Mouse (Mus musculus): Measurements from ENCODE around the gene 4930467E23Rik. TPM values are rescaled to one million over a fixed set of nuclear protein-coding genes. Genes with fewer than 3 reads are reported as not detected.
"Not testable (repeated sequence)": the region's sequence is repeated elsewhere in the genome, so short reads cannot be mapped to it uniquely, and the experiment has no call there.

The 4930467E23Rik gene
- total and polyA plus RNA-seq, 2 experiments, result 0.09 TPM; not detected in 1

DNA sequence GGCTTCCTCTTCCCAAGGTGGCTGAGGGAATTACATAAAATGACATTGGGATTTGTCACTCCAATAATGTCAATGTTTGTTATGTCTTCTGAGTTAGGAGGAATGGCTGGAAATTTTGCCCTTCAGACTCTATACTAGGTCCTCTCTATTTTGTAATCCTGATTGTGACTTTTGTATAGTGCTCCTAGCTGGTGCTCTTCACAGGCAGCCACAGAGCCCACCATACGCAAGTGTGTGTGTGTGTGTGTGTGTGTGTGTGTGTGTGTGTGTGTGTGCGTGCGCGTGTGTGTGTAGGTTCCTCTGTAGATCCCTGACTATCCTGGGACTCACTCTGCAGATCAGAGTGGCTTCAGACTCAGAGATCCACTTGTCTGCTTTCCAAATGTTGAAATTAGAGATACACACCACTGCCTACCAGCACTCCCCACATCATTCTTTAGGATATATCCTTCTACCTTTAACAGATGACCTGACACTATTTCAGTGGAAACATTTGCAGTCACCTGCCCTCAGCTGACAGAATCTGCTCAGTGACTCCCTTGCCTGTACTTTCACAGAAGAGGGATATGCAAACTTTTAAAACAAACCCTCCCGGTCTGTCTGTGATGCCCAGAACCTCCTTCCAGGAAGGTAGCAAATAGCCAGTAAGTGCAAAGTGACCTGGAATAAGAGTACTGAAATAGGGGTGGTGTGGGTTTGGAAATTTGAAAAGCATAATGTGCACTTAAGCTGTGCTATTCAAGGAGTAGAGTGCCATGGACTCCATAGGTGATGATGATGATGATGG lies 52.1 kb downstream of the 4930467E23Rik start:
- not testable (repeated sequence) for DNase-seq (ENCODE audit: extremely low read depth, low read depth, low spot score); H3K4me1 ChIP-seq (ENCODE audit: control insufficient read depth, insufficient read depth, low read length); H3K27ac ChIP-seq (replicated peaks; ENCODE audit: insufficient read depth, low read depth, low read length); H3K36me3 ChIP-seq (ENCODE audit: control insufficient read depth, insufficient read depth, low read length); H3K4me3 ChIP-seq (ENCODE audit: insufficient read depth, low read depth, low read length); H3K9ac ChIP-seq (ENCODE audit: low read depth, low read length); H3K27me3 ChIP-seq (ENCODE audit: control insufficient read depth, insufficient read depth, low read length); H3K79me2 ChIP-seq (ENCODE audit: control insufficient read depth, insufficient read depth, low read length)
- 88% methylated on average over 5 of the region's 5 CpGs for WGBS

DNA sequence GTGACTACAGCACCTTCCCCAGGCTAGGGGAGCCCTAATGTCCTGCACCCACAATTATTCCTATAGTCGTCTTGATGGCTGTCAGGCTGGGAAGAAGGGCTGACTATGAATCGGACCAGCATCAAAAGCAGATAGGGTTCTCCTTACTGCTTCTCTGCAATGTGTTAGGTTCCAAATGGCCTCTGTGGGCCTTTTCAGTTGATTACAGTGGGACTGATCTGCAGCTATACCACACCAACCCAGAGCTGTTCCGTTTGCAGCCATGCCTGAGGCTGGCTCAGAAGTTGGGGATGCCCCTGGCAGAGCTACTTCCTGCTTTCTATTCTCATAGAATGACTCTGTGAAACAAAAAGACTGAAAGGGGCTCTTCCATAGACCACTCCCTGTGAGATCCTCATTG lies 53.4 kb downstream of the 4930467E23Rik start:
- not testable (repeated sequence) for H3K27me3 ChIP-seq (ENCODE audit: control insufficient read depth, insufficient read depth, low read length); H3K27ac ChIP-seq (replicated peaks; ENCODE audit: insufficient read depth, low read depth, low read length); H3K79me2 ChIP-seq (ENCODE audit: control insufficient read depth, insufficient read depth, low read length); DNase-seq (ENCODE audit: extremely low read depth, low read depth, low spot score); H3K4me1 ChIP-seq (ENCODE audit: control insufficient read depth, insufficient read depth, low read length); H3K9ac ChIP-seq (ENCODE audit: low read depth, low read length); H3K4me3 ChIP-seq (ENCODE audit: insufficient read depth, low read depth, low read length); H3K36me3 ChIP-seq (ENCODE audit: control insufficient read depth, insufficient read depth, low read length)
- 81% methylated on average over 3 of the region's 3 CpGs for WGBS

DNA sequence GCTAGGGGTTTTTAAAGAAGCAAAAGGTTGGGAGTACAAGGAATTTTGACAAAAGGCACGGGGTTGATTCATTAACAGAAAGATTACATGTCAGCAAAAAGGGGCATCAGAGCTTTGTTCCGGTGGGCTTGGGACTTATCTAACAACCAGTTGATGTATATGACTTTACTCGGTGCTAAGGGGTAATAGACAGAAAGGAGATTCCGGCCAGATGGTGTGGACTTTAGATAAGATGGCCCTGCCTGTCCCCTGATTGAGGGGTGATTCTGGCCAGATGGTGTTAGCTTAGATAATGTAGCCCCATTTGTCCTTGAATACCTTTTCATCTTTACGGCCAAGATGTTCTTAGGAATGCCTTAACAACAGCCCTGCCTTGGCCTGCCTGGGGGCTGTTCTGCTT lies 54.5 kb downstream of the 4930467E23Rik start:
- not testable (repeated sequence) for H3K27me3 ChIP-seq (ENCODE audit: control insufficient read depth, insufficient read depth, low read length); H3K4me1 ChIP-seq (ENCODE audit: control insufficient read depth, insufficient read depth, low read length); DNase-seq (ENCODE audit: extremely low read depth, low read depth, low spot score); H3K27ac ChIP-seq (replicated peaks; ENCODE audit: insufficient read depth, low read depth, low read length); H3K79me2 ChIP-seq (ENCODE audit: control insufficient read depth, insufficient read depth, low read length); H3K9ac ChIP-seq (ENCODE audit: low read depth, low read length); H3K4me3 ChIP-seq (ENCODE audit: insufficient read depth, low read depth, low read length); H3K36me3 ChIP-seq (ENCODE audit: control insufficient read depth, insufficient read depth, low read length)
- WGBS, result 100% methylated on average over 1 of the region's 5 CpGs

DNA sequence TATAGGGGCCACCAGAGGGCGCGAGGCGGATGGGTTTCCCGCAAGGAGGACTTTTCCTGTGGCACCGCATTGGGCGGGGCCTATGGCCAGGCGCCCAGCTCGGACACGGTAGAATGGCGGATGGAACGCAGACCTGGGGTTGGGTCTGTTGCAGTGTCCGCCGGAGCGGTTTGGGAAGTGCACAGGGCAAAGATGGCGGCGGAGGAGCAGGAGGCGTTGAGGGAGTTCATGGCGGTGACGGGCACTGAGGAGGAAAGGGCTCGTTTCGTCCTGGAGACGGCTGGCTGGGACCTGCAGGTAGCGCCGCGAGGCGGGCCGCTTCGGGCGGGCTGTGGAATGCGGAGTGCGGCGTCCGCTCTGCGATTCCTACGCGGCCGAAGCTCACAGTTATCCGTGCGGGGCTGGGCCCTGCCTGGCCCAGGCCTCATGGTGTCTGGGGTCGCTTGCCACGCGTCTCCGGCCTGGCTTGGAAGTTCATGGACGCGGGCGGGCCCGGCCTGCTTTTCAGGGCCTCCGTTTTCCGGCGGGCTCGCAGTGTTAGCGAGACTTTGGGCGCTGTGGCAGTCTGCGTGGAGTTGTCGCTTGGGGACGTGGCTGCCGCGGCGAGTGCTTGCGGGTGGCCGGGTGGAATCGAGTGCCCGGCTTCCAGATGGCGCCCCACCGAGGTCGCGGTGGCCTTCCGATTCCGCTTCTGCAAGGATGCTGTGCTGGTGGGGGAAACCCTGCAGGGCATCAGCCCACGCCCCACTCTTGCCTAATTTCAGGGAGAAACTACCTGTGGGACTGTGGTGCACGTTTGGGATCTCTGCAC lies 55.4 kb downstream of the 4930467E23Rik start:
- DNase-seq (ENCODE audit: extremely low read depth, low read depth, low spot score), result peak; percentile 88
- H3K4me1 ChIP-seq (ENCODE audit: control insufficient read depth, insufficient read depth, low read length); H3K36me3 ChIP-seq (ENCODE audit: control insufficient read depth, insufficient read depth, low read length); H3K79me2 ChIP-seq (ENCODE audit: control insufficient read depth, insufficient read depth, low read length); H3K27me3 ChIP-seq (ENCODE audit: control insufficient read depth, insufficient read depth, low read length): not testable (repeated sequence)
- WGBS, result 6% methylated on average over 71 of the region's 71 CpGs
- H3K9ac ChIP-seq (ENCODE audit: low read depth, low read length), result peak overlapping the region; percentile 73
- peak overlapping the region; percentile 57 for H3K4me3 ChIP-seq (ENCODE audit: insufficient read depth, low read depth, low read length)
- H3K27ac ChIP-seq (replicated peaks; ENCODE audit: insufficient read depth, low read depth, low read length), result peak overlapping the region; percentile 14; the same call in 1 of the 2 replicates
- peak; percentile 19; the same call in 1 of the 2 replicates for TF ChIP-seq CTCF (IDR thresholded peaks at IDR 0.05; ENCODE audit: low read depth, low read length)
- TF ChIP-seq POLR2A (IDR thresholded peaks at IDR 0.05; ENCODE audit: extremely low read depth, insufficient read depth, low read length), result 0 out of 2 replicates have a peak, but pooled peaks have one; percentile 53

DNA sequence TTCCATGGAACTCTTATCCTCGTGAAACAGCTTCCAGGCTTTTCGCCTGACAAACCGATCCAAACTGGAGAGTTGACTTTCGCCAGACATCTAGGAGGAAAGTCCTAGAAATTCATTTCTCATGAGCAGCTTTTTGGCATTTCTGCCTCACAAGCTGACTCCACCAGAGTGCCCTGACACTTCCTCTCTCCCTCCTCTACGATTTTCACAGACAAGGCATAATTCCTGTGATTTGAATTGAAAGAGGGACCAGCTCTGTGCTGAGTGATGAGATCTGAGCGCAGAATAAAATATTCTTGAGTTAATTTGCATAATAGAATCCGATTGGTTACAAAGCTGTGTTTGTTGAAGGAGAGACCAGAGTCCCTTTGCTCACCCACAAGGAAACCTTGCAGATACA lies 63.3 kb downstream of the 4930467E23Rik start:
- WGBS, result 70% methylated on average over 7 of the region's 7 CpGs
- H3K4me1 ChIP-seq (ENCODE audit: control insufficient read depth, insufficient read depth, low read length); H3K9ac ChIP-seq (ENCODE audit: low read depth, low read length); H3K36me3 ChIP-seq (ENCODE audit: control insufficient read depth, insufficient read depth, low read length); H3K27me3 ChIP-seq (ENCODE audit: control insufficient read depth, insufficient read depth, low read length); H3K79me2 ChIP-seq (ENCODE audit: control insufficient read depth, insufficient read depth, low read length); H3K4me3 ChIP-seq (ENCODE audit: insufficient read depth, low read depth, low read length); H3K27ac ChIP-seq (replicated peaks; ENCODE audit: insufficient read depth, low read depth, low read length): not testable (repeated sequence)
- DNase-seq (ENCODE audit: extremely low read depth, low read depth, low spot score), result peak; percentile 3

Other genes starting within 250 kb of the 4930467E23Rik start
- gene Defb7, start 234.5 kb upstream of the 4930467E23Rik start, total RNA-seq (2014; rRNA removed), result not detected in 2 replicates
- gene Defb7, start 234.5 kb upstream of the 4930467E23Rik start, polyA plus RNA-seq (2012; rRNA removed), result not detected in 2 replicates
- not detected in 2 replicates for gene Gm31371, start 173.8 kb downstream of the 4930467E23Rik start, total RNA-seq (2014; rRNA removed)
- gene Gm31371, start 173.8 kb downstream of the 4930467E23Rik start, polyA plus RNA-seq (2012; rRNA removed), result not detected in 2 replicates

Data from liver, adult 2 months (tissue).